Mouse (Mus musculus): ENCODE measurements at regions not wholly inside any gene's neighbourhood (a gene's known extent, or its start where the extent isn't known, plus 50 kb on each side); places are given as distances from the start of the nearest gene placed in this dataset.

- no peak for TF ChIP-seq MYC (IDR thresholded peaks at IDR 0.05; ENCODE audit: low read depth, low read length)
- no peak for TF ChIP-seq USF2 (IDR thresholded peaks at IDR 0.05; ENCODE audit: borderline replicate concordance in 1 of 2, insufficient read depth in 1 of 2, low read depth in 1 of 2, low read length in 2 of 2)
- no peak for TF ChIP-seq NELFE (IDR thresholded peaks at IDR 0.05; ENCODE audit: low read depth, low read length)
- no peak for TF ChIP-seq NRF1 (IDR thresholded peaks at IDR 0.05; ENCODE audit: insufficient read depth, low read depth, low read length, poor library complexity, severe bottlenecking)
- TF ChIP-seq ZC3H11A (IDR thresholded peaks at IDR 0.05; ENCODE audit: low read depth, low read length) = no peak
- no peak for TF ChIP-seq ELF1 (IDR thresholded peaks at IDR 0.05; ENCODE audit: low read depth, low read length)
- no peak for TF ChIP-seq UBTF (IDR thresholded peaks at IDR 0.05; ENCODE audit: borderline replicate concordance, insufficient read depth, low read depth, low read length)
- no peak for TF ChIP-seq JUND (IDR thresholded peaks at IDR 0.05; ENCODE audit: low read depth, low read length)
- TF ChIP-seq ZNF384 (IDR thresholded peaks at IDR 0.05; ENCODE audit: low read depth, low read length) = no peak
- TF ChIP-seq ETS1 (IDR thresholded peaks at IDR 0.05; ENCODE audit: low read depth, low read length) = no peak
- no peak for TF ChIP-seq POLR2AphosphoS5 (IDR thresholded peaks at IDR 0.05; ENCODE audit: borderline replicate concordance, low read depth, low read length)
- TF ChIP-seq ZKSCAN1 (IDR thresholded peaks at IDR 0.05; ENCODE audit: low read depth, low read length) = no peak
- TF ChIP-seq MEF2A (IDR thresholded peaks at IDR 0.05; ENCODE audit: extremely low read depth, insufficient replicate concordance, low read depth, low read length, poor library complexity, severe bottlenecking) = no peak
- no peak for TF ChIP-seq TCF12 (IDR thresholded peaks at IDR 0.05; ENCODE audit: low read depth, low read length)
- Histone ChIP-seq H3K36me3 (ENCODE audit: control insufficient read depth in 1 of 2, insufficient read depth in 2 of 2, low read length in 2 of 2) (no peaks in the 10 kb centered on the region), H3K27me3 (ENCODE audit: control insufficient read depth in 1 of 2, insufficient read depth in 2 of 2, low read length in 2 of 2) (no peaks in the 10 kb centered on the region), H3K79me2 (ENCODE audit: control insufficient read depth, insufficient read depth, low read length, poor library complexity) (no peaks in the 10 kb centered on the region), H3K9ac (ENCODE audit: control insufficient read depth, low read depth, low read length, poor library complexity, severe bottlenecking) (no peak overlapping the region), H3K4me3 (ENCODE audit: control insufficient read depth in 1 of 2, insufficient read depth in 1 of 2, low read depth in 2 of 2, low read length in 2 of 2) (no peak overlapping the region), H3K27ac (ENCODE audit: control insufficient read depth, low read depth, low read length) (no peak overlapping the region), H3K4me1 (ENCODE audit: control insufficient read depth in 1 of 2, insufficient read depth in 2 of 2, low read length in 2 of 2) (no peaks in the 10 kb centered on the region), H3K9me3 (replicated peaks; ENCODE audit: insufficient read depth, low read length) (no peaks in the 10 kb centered on the region)
- no peak for DNase-seq (ENCODE audit: low read depth, low spot score)
Measured at GRCm38 (mm10) chr11:35021990-35022625, 98.9 kb upstream of the Slit3 start.

- DNase-seq (ENCODE audit: low read depth, low spot score) = no peak
- no peaks in the 10 kb centered on the region for H3K27me3 ChIP-seq (ENCODE audit: control insufficient read depth in 1 of 2, insufficient read depth in 2 of 2, low read length in 2 of 2)
Measured at GRCm38 (mm10) chr11:35016998-35017397, 104.0 kb upstream of the Slit3 start.

More at GRCm38 (mm10) chr11:35016998-35017397, 104.0 kb upstream of the Slit3 start:
- Histone ChIP-seq H3K27ac (ENCODE audit: control insufficient read depth, low read depth, low read length) (no peak overlapping the region), H3K36me3 (ENCODE audit: control insufficient read depth in 1 of 2, insufficient read depth in 2 of 2, low read length in 2 of 2) (no peaks in the 10 kb centered on the region), H3K79me2 (ENCODE audit: control insufficient read depth, insufficient read depth, low read length, poor library complexity) (no peaks in the 10 kb centered on the region), H3K9me3 (replicated peaks; ENCODE audit: insufficient read depth, low read length) (no peaks in the 10 kb centered on the region), H3K4me1 (ENCODE audit: control insufficient read depth in 1 of 2, insufficient read depth in 2 of 2, low read length in 2 of 2) (no peaks in the 10 kb centered on the region), H3K9ac (ENCODE audit: control insufficient read depth, low read depth, low read length, poor library complexity, severe bottlenecking) (no peak overlapping the region), H3K4me3 (ENCODE audit: control insufficient read depth in 1 of 2, insufficient read depth in 1 of 2, low read depth in 2 of 2, low read length in 2 of 2) (no peak overlapping the region)
- TF ChIP-seq MEF2A (IDR thresholded peaks at IDR 0.05; ENCODE audit: extremely low read depth, insufficient replicate concordance, low read depth, low read length, poor library complexity, severe bottlenecking) = no peak
- TF ChIP-seq TAL1 (IDR thresholded peaks at IDR 0.05; ENCODE audit: low read length) = no peak
- no peak for TF ChIP-seq USF1 (IDR thresholded peaks at IDR 0.05; ENCODE audit: low read depth, low read length)
- TF ChIP-seq ELF1 (IDR thresholded peaks at IDR 0.05; ENCODE audit: low read depth, low read length) = no peak
- no peak for TF ChIP-seq JUND (IDR thresholded peaks at IDR 0.05; ENCODE audit: low read depth, low read length)
- no peak for TF ChIP-seq TBP (IDR thresholded peaks at IDR 0.05; ENCODE audit: low read depth, low read length)
- TF ChIP-seq ZC3H11A (IDR thresholded peaks at IDR 0.05; ENCODE audit: low read depth, low read length) = no peak
- no peak for TF ChIP-seq MAZ (IDR thresholded peaks at IDR 0.05; ENCODE audit: low read depth, low read length)
- no peak for TF ChIP-seq POLR2AphosphoS5 (IDR thresholded peaks at IDR 0.05; ENCODE audit: borderline replicate concordance, low read depth, low read length)
- no peak for TF ChIP-seq NRF1 (IDR thresholded peaks at IDR 0.05; ENCODE audit: insufficient read depth, low read depth, low read length, poor library complexity, severe bottlenecking)
- TF ChIP-seq E2F4 (IDR thresholded peaks at IDR 0.05; ENCODE audit: borderline replicate concordance, low read depth, low read length) = no peak
- no peak for TF ChIP-seq POLR2A (IDR thresholded peaks at IDR 0.05; ENCODE audit: control insufficient read depth in 1 of 2, insufficient read depth in 1 of 2, low read depth in 1 of 2, low read length in 2 of 2, poor library complexity in 1 of 2)
- TF ChIP-seq UBTF (IDR thresholded peaks at IDR 0.05; ENCODE audit: borderline replicate concordance, insufficient read depth, low read depth, low read length) = no peak
- TF ChIP-seq HCFC1 (IDR thresholded peaks at IDR 0.05; ENCODE audit: low read depth, low read length) = no peak
- TF ChIP-seq ETS1 (IDR thresholded peaks at IDR 0.05; ENCODE audit: low read depth, low read length) = no peak
- TF ChIP-seq NELFE (IDR thresholded peaks at IDR 0.05; ENCODE audit: low read depth, low read length) = no peak
- no peak for TF ChIP-seq CTCF (IDR thresholded peaks at IDR 0.05 in 2 of 3, conservative IDR thresholded peaks at IDR 0.05 in 1 of 3; ENCODE audit: control insufficient read depth in 1 of 3, insufficient read depth in 1 of 3, low read depth in 2 of 3, low read length in 3 of 3, poor library complexity in 1 of 3, severe bottlenecking in 1 of 3)
- TF ChIP-seq SMC3 (IDR thresholded peaks at IDR 0.05; ENCODE audit: low read depth, low read length) = no peak
- TF ChIP-seq MAFK (IDR thresholded peaks at IDR 0.05; ENCODE audit: borderline replicate concordance, low read depth, low read length) = no peak
